Mouse (Mus musculus): ENCODE measurements around the gene Cbln3. TPM values are rescaled to one million over a fixed set of nuclear protein-coding genes. Genes with fewer than 3 reads are reported as not detected.

Gene Cbln3
- polyA plus RNA-seq, 1 experiment from 2014 or later = 0.45 TPM

DNA sequence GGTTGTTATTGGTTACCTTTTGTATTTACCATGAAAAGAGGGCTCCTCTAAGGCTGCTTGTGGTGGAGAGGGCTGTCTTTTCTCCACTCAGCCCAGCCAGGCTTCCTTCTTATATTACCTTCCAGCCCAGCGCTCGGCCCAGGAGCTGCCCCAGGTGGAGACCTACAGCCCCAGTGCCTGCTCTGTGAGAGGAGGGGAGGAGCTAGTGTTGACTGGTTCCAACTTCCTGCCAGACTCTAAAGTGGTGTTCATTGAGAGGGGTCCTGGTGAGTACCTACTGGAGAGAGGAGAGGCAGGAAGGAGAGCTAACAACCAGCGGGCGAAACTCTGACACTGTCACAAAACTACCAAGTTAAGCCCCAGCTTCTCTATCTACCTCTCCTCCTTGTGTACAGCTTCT is 53.9 kb downstream of the Cbln3 start:
- H3K4me2 ChIP-seq (replicated peaks; ENCODE audit: low read depth, low read length) = no peak overlapping the region
- H3K27me3 ChIP-seq (ENCODE audit: control insufficient read depth, insufficient read depth, low read length) = no peaks in the 10 kb centered on the region
- H3K9ac ChIP-seq (replicated peaks; ENCODE audit: low read depth, low read length) = no peak overlapping the region
- H3K4me3 ChIP-seq (ENCODE audit: low read depth, low read length) = no peak overlapping the region
- 85% methylated on average over 4 of the region's 4 CpGs for WGBS
- no peak for ATAC-seq (ENCODE audit: insufficient number of reproducible peaks, insufficient read depth, low FRiP score, low read depth)
- no peaks in the 10 kb centered on the region for H3K9me3 ChIP-seq (ENCODE audit: control insufficient read depth, low read depth, low read length)
- no peak overlapping the region for H3K27ac ChIP-seq (ENCODE audit: low read length)
- peaks cover 25% of the 10 kb centered on the region; the same call in 1 of the 2 replicates for H3K4me1 ChIP-seq (ENCODE audit: control insufficient read depth, insufficient read depth, low read length)
- peaks cover 43% of the 10 kb centered on the region for H3K36me3 ChIP-seq (ENCODE audit: control insufficient read depth, insufficient read depth, low read length)

DNA sequence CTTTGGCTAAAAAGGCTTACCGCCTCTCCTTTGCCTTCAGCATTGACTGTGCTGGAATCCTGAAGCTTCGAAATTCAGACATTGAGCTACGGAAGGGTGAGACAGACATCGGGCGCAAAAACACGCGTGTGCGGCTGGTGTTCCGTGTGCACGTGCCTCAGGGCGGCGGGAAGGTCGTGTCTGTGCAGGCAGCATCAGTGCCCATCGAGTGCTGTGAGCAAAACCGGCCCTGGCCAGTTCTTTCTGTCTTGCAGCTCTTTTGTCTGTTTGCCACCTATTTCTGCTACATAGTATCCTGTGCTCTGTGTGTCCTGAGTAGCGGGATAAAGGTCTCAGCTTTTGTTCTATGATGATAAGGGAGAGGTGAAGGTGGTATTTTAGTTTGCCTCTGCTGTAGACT is 54.3 kb downstream of the Cbln3 start:
- Histone ChIP-seq H3K4me2 (replicated peaks; ENCODE audit: low read depth, low read length) (no peak overlapping the region), H3K9ac (replicated peaks; ENCODE audit: low read depth, low read length) (no peak overlapping the region), H3K36me3 (ENCODE audit: control insufficient read depth, insufficient read depth, low read length) (peaks cover 43% of the 10 kb centered on the region), H3K27me3 (ENCODE audit: control insufficient read depth, insufficient read depth, low read length) (no peaks in the 10 kb centered on the region), H3K9me3 (ENCODE audit: control insufficient read depth, low read depth, low read length) (no peaks in the 10 kb centered on the region), H3K4me3 (ENCODE audit: low read depth, low read length) (no peak overlapping the region), H3K27ac (ENCODE audit: low read length) (no peak overlapping the region), H3K4me1 (ENCODE audit: control insufficient read depth, insufficient read depth, low read length) (peaks cover 25% of the 10 kb centered on the region; the same call in 1 of the 2 replicates)
- 94% methylated on average over 16 of the region's 16 CpGs for WGBS
- no peak for ATAC-seq (ENCODE audit: insufficient number of reproducible peaks, insufficient read depth, low FRiP score, low read depth)

Other genes with a start within 250 kb of the Cbln3 start
- gene Ipo4, start 248.4 kb downstream of the Cbln3 start, polyA plus RNA-seq (2014; fragmentation: Nextera tagmentation; extraction: Ambion mirVana) = 93.6 and 105 TPM in 2 replicates
- 3.7 and 3.9 TPM in 2 replicates for gene Gm49378, start 246.5 kb downstream of the Cbln3 start, polyA plus RNA-seq (2014; fragmentation: Nextera tagmentation; extraction: Ambion mirVana)
- gene Tm9sf1, start 240.6 kb downstream of the Cbln3 start, polyA plus RNA-seq (2014; fragmentation: Nextera tagmentation; extraction: Ambion mirVana) = 109 and 112 TPM in 2 replicates
- 0.59 and 1.6 TPM in 2 replicates for gene Tssk4, start 234.2 kb downstream of the Cbln3 start, polyA plus RNA-seq (2014; fragmentation: Nextera tagmentation; extraction: Ambion mirVana)
- 54.8 and 55.8 TPM in 2 replicates for gene Mdp1, start 223.9 kb downstream of the Cbln3 start, polyA plus RNA-seq (2014; fragmentation: Nextera tagmentation; extraction: Ambion mirVana)
- gene Gmpr2, start 212.5 kb downstream of the Cbln3 start, polyA plus RNA-seq (2014; fragmentation: Nextera tagmentation; extraction: Ambion mirVana) = 56.8 and 63.6 TPM in 2 replicates
- 535 and 580 TPM in 2 replicates for gene Nedd8, start 212.3 kb downstream of the Cbln3 start, polyA plus RNA-seq (2014; fragmentation: Nextera tagmentation; extraction: Ambion mirVana)
- 44.2 and 45.5 TPM in 2 replicates for gene Tinf2, start 202.6 kb downstream of the Cbln3 start, polyA plus RNA-seq (2014; fragmentation: Nextera tagmentation; extraction: Ambion mirVana)
- gene Tgm1, start 170.5 kb downstream of the Cbln3 start, polyA plus RNA-seq (2014; fragmentation: Nextera tagmentation; extraction: Ambion mirVana) = 19.5 and 21.3 TPM in 2 replicates
- gene Rabggta, start 162.1 kb downstream of the Cbln3 start, polyA plus RNA-seq (2014; fragmentation: Nextera tagmentation; extraction: Ambion mirVana) = 30.0 and 31.0 TPM in 2 replicates
- 83.0 and 99.4 TPM in 2 replicates for gene Dhrs1, start 138.7 kb downstream of the Cbln3 start, polyA plus RNA-seq (2014; fragmentation: Nextera tagmentation; extraction: Ambion mirVana)
- gene Nop9, start 138.7 kb downstream of the Cbln3 start, polyA plus RNA-seq (2014; fragmentation: Nextera tagmentation; extraction: Ambion mirVana) = 36.6 and 38.8 TPM in 2 replicates
- gene Cideb, start 125.9 kb downstream of the Cbln3 start, polyA plus RNA-seq (2014; fragmentation: Nextera tagmentation; extraction: Ambion mirVana) = 2.3 and 2.6 TPM in 2 replicates
- 0.13 and 0.52 TPM in 2 replicates for gene Ltb4r2, start 123.0 kb downstream of the Cbln3 start, polyA plus RNA-seq (2014; fragmentation: Nextera tagmentation; extraction: Ambion mirVana)
- gene Ltb4r1, start 118.4 kb downstream of the Cbln3 start, polyA plus RNA-seq (2014; fragmentation: Nextera tagmentation; extraction: Ambion mirVana) = 0.42 and 0.88 TPM in 2 replicates
- gene Adcy4, start 100.3 kb downstream of the Cbln3 start, polyA plus RNA-seq (2014; fragmentation: Nextera tagmentation; extraction: Ambion mirVana) = 4.3 and 5.8 TPM in 2 replicates
- gene Ripk3, start 95.5 kb downstream of the Cbln3 start, polyA plus RNA-seq (2014; fragmentation: Nextera tagmentation; extraction: Ambion mirVana) = 25.3 and 32.3 TPM in 2 replicates
- gene Nfatc4, start 61.2 kb downstream of the Cbln3 start, polyA plus RNA-seq (2014; fragmentation: Nextera tagmentation; extraction: Ambion mirVana) = 54.9 and 56.6 TPM in 2 replicates
- 14.2 and 17.2 TPM in 2 replicates for gene Nynrin, start 30.4 kb downstream of the Cbln3 start, polyA plus RNA-seq (2014; fragmentation: Nextera tagmentation; extraction: Ambion mirVana)
- gene Khnyn, start 555 bp upstream of the Cbln3 start, polyA plus RNA-seq (2014; fragmentation: Nextera tagmentation; extraction: Ambion mirVana) = 10.4 TPM in 2 replicates
- gene Sdr39u1, start 15.9 kb upstream of the Cbln3 start, polyA plus RNA-seq (2014; fragmentation: Nextera tagmentation; extraction: Ambion mirVana) = 64.4 and 71.5 TPM in 2 replicates
- 2.6 and 3.4 TPM in 2 replicates for gene Cma1, start 60.3 kb upstream of the Cbln3 start, polyA plus RNA-seq (2014; fragmentation: Nextera tagmentation; extraction: Ambion mirVana)
- not detected in 2 replicates for gene Cma2, start 66.6 kb upstream of the Cbln3 start, polyA plus RNA-seq (2014; fragmentation: Nextera tagmentation; extraction: Ambion mirVana)
- gene Mcpt1, start 133.6 kb upstream of the Cbln3 start, polyA plus RNA-seq (2014; fragmentation: Nextera tagmentation; extraction: Ambion mirVana) = 0.58 and 0.86 TPM in 2 replicates
- not detected in 2 replicates for gene Mcpt9, start 146.1 kb upstream of the Cbln3 start, polyA plus RNA-seq (2014; fragmentation: Nextera tagmentation; extraction: Ambion mirVana)
- gene Mcpt2, start 157.6 kb upstream of the Cbln3 start, polyA plus RNA-seq (2014; fragmentation: Nextera tagmentation; extraction: Ambion mirVana) = 0.64 and 1.0 TPM in 2 replicates
- gene Mcpt4, start 177.9 kb upstream of the Cbln3 start, polyA plus RNA-seq (2014; fragmentation: Nextera tagmentation; extraction: Ambion mirVana) = 0.52 and 1.2 TPM in 2 replicates
- 1.0 and 1.5 TPM in 2 replicates for gene Mcpt8, start 200.9 kb upstream of the Cbln3 start, polyA plus RNA-seq (2014; fragmentation: Nextera tagmentation; extraction: Ambion mirVana)
- gene Ctsg, start 218.2 kb upstream of the Cbln3 start, polyA plus RNA-seq (2014; fragmentation: Nextera tagmentation; extraction: Ambion mirVana) = 0.43 and 0.51 TPM in 2 replicates
- gene Gzme, start 236.2 kb upstream of the Cbln3 start, polyA plus RNA-seq (2014; fragmentation: Nextera tagmentation; extraction: Ambion mirVana) = not detected in 2 replicates
- gene Gzmd, start 248.2 kb upstream of the Cbln3 start, polyA plus RNA-seq (2014; fragmentation: Nextera tagmentation; extraction: Ambion mirVana) = not detected in 2 replicates

Measured in stomach, embryonic 14.5 days (tissue).